Mouse (Mus musculus): ENCODE measurements around the gene Mcm5. TPM values are rescaled to one million over a fixed set of nuclear protein-coding genes. Genes with fewer than 3 reads are reported as not detected.
A peak's percentile ranks its signal among the peaks of the same experiment; 100 is the strongest.

The Mcm5 gene
- total and polyA plus RNA-seq, 3 experiments = 397 to 459 TPM; not detected in 1

DNA sequence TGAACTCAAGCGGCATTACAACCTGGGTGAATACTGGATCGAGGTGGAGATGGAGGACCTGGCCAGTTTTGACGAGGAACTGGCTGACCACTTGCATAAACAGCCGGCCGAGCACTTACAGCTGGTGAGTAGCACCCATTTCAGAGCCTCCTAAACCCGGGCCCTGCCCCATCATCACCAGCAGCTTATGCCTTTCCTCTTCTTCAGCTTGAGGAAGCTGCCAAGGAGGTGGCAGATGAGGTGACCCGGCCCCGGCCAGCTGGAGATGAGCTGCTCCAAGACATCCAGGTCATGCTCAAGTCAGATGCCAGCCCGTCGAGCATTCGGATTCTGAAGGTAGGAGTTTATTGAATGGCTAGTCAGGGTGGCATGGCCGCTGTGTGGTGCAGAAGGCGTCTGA is 724 bp downstream of the Mcm5 start:
- Histone ChIP-seq H3K4me1 (ENCODE audit: control insufficient read depth in 1 of 2, insufficient read depth in 2 of 2, low read length in 2 of 2) (peaks cover 4 to 19% of the 10 kb centered on the region in 2 experiments; a peak in 2 of 4 replicates), H3K27me3 (ENCODE audit: control insufficient read depth in 1 of 2, insufficient read depth in 2 of 2, low read length in 2 of 2) (no peaks in the 10 kb centered on the region), H3K79me2 (ENCODE audit: control insufficient read depth, insufficient read depth, low read length, poor library complexity) (peaks cover 41% of the 10 kb centered on the region), H3K9ac (ENCODE audit: control insufficient read depth, low read depth, low read length, poor library complexity, severe bottlenecking) (peak overlapping the region; percentile 92), H3K9me3 (replicated peaks; ENCODE audit: insufficient read depth, low read length) (no peaks in the 10 kb centered on the region), H3K4me3 (ENCODE audit: control insufficient read depth in 1 of 2, insufficient read depth in 1 of 2, low read depth in 2 of 2, low read length in 2 of 2) (peak overlapping the region; percentile 71 to 72), H3K36me3 (ENCODE audit: control insufficient read depth in 1 of 2, insufficient read depth in 2 of 2, low read length in 2 of 2) (peaks cover 20 to 29% of the 10 kb centered on the region in 2 experiments), H3K27ac (ENCODE audit: control insufficient read depth, low read depth, low read length) (peak overlapping the region; percentile 59)
- peak; percentile 50 for DNase-seq (ENCODE audit: low read depth, low spot score)
- no peak for TF ChIP-seq RCOR1 (IDR thresholded peaks at IDR 0.05; ENCODE audit: low read depth, low read length)
- TF ChIP-seq SIN3A (IDR thresholded peaks at IDR 0.05; ENCODE audit: low read length) = no peak
- no peak for TF ChIP-seq ETS1 (IDR thresholded peaks at IDR 0.05; ENCODE audit: low read depth, low read length)
- TF ChIP-seq TAL1 (IDR thresholded peaks at IDR 0.05; ENCODE audit: low read length) = no peak
- no peak for TF ChIP-seq RAD21 (IDR thresholded peaks at IDR 0.05; ENCODE audit: low read depth, low read length)
- no peak for TF ChIP-seq TBP (IDR thresholded peaks at IDR 0.05; ENCODE audit: low read depth, low read length)
- TF ChIP-seq ZMIZ1 (IDR thresholded peaks at IDR 0.05; ENCODE audit: low read depth, low read length) = no peak
- TF ChIP-seq MEF2A (IDR thresholded peaks at IDR 0.05; ENCODE audit: extremely low read depth, insufficient replicate concordance, low read depth, low read length, poor library complexity, severe bottlenecking) = no peak
- no peak for TF ChIP-seq GABPA (IDR thresholded peaks at IDR 0.05; ENCODE audit: low read depth, low read length)
- no peak for TF ChIP-seq POLR2A (IDR thresholded peaks at IDR 0.05; ENCODE audit: control insufficient read depth in 1 of 2, insufficient read depth in 1 of 2, low read depth in 1 of 2, low read length in 2 of 2, poor library complexity in 1 of 2)
- no peak for TF ChIP-seq USF2 (IDR thresholded peaks at IDR 0.05; ENCODE audit: borderline replicate concordance in 1 of 2, insufficient read depth in 1 of 2, low read depth in 1 of 2, low read length in 2 of 2)
- no peak for TF ChIP-seq SMC3 (IDR thresholded peaks at IDR 0.05; ENCODE audit: low read depth, low read length)
- TF ChIP-seq MYC (IDR thresholded peaks at IDR 0.05; ENCODE audit: low read depth, low read length) = no peak
- TF ChIP-seq MAX (IDR thresholded peaks at IDR 0.05; ENCODE audit: low read length) = no peak
- no peak for TF ChIP-seq EP300 (IDR thresholded peaks at IDR 0.05; ENCODE audit: low read depth in 1 of 2, low read length in 2 of 2)
- no peak for TF ChIP-seq CHD2 (IDR thresholded peaks at IDR 0.05; ENCODE audit: low read length)
- no peak for TF ChIP-seq MXI1 (IDR thresholded peaks at IDR 0.05; ENCODE audit: low read depth, low read length)
- TF ChIP-seq ELF1 (IDR thresholded peaks at IDR 0.05; ENCODE audit: low read depth, low read length) = no peak
- TF ChIP-seq E2F4 (IDR thresholded peaks at IDR 0.05; ENCODE audit: borderline replicate concordance, low read depth, low read length) = no peak

DNA sequence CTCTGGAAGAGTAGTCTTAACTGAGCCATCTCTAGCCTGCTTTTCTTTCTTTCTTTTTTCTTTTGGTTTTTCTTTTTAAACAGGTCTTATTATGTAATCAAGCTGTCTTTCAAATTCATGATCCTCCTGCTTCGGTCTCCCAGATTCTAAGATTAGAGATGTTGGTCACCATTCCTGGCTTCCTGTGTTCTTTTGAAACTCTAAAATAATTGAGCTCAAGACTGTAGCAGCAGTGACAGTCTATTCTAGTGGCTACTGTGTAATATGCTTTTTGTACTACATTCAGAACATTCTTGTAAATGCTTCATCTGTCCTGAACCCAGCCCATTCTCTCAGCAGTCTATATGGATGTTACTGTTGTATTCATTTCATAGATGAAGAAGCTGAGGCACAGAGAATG is 9.1 kb downstream of the Mcm5 start:
- Histone ChIP-seq H3K27me3 (ENCODE audit: control insufficient read depth in 1 of 2, insufficient read depth in 2 of 2, low read length in 2 of 2) (no peaks in the 10 kb centered on the region), H3K9me3 (replicated peaks; ENCODE audit: insufficient read depth, low read length) (no peaks in the 10 kb centered on the region), H3K9ac (ENCODE audit: control insufficient read depth, low read depth, low read length, poor library complexity, severe bottlenecking) (no peak overlapping the region), H3K79me2 (ENCODE audit: control insufficient read depth, insufficient read depth, low read length, poor library complexity) (peaks cover 4% of the 10 kb centered on the region; the same call in 1 of the 2 replicates), H3K4me3 (ENCODE audit: control insufficient read depth in 1 of 2, insufficient read depth in 1 of 2, low read depth in 2 of 2, low read length in 2 of 2) (no peak overlapping the region), H3K27ac (ENCODE audit: control insufficient read depth, low read depth, low read length) (no peak overlapping the region), H3K36me3 (ENCODE audit: control insufficient read depth in 1 of 2, insufficient read depth in 2 of 2, low read length in 2 of 2) (peaks cover 16 to 49% of the 10 kb centered on the region in 2 experiments), H3K4me1 (ENCODE audit: control insufficient read depth in 1 of 2, insufficient read depth in 2 of 2, low read length in 2 of 2) (no peaks in the 10 kb centered on the region)
- TF ChIP-seq MYC (IDR thresholded peaks at IDR 0.05; ENCODE audit: low read depth, low read length) (no peak), BHLHE40 (IDR thresholded peaks at IDR 0.05; ENCODE audit: borderline replicate concordance, low read depth, low read length) (no peak), ZMIZ1 (IDR thresholded peaks at IDR 0.05; ENCODE audit: low read depth, low read length) (no peak), CTCF (IDR thresholded peaks at IDR 0.05 in 2 of 3, conservative IDR thresholded peaks at IDR 0.05 in 1 of 3; ENCODE audit: control insufficient read depth in 1 of 3, insufficient read depth in 1 of 3, low read depth in 2 of 3, low read length in 3 of 3, poor library complexity in 1 of 3, severe bottlenecking in 1 of 3) (no peak), CHD2 (IDR thresholded peaks at IDR 0.05; ENCODE audit: low read length) (no peak), TBP (IDR thresholded peaks at IDR 0.05; ENCODE audit: low read depth, low read length) (no peak), USF1 (IDR thresholded peaks at IDR 0.05; ENCODE audit: low read depth, low read length) (no peak), POLR2AphosphoS2 (IDR thresholded peaks at IDR 0.05; ENCODE audit: low read length) (no peak), USF2 (IDR thresholded peaks at IDR 0.05; ENCODE audit: borderline replicate concordance in 1 of 2, insufficient read depth in 1 of 2, low read depth in 1 of 2, low read length in 2 of 2) (no peak), ELF1 (IDR thresholded peaks at IDR 0.05; ENCODE audit: low read depth, low read length) (no peak), ZKSCAN1 (IDR thresholded peaks at IDR 0.05; ENCODE audit: low read depth, low read length) (no peak)
- DNase-seq (ENCODE audit: low read depth, low spot score) = no peak

Data from MEL (cell line).